In the genomic region with DNA sequence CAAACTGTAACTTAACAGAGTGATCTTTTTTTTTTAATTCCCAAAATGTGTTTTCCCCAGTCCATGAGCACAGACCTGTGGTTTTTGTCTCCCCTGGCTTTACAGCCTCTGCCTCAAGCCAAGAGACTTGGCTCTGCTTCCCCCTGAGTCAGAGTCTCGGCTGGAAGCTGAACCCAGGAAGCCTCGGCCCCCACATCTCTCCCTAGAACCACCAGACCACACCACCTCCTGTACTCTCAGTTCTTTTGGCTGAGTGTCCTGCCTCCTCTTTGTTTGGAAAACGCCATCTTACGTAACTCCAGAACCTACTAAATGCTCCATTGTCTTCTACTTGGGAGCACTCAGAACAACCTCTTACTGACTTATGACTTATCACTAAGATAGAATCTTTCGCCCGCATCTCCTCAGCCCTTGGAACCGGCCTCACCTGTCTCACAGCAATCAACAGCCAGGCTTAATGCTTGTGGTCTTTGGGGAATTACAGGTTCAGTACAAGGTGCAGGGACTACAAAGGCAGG, we compare ENCODE assay signal across 8 mouse cellular contexts. TPM values are rescaled to one million over a fixed set of nuclear protein-coding genes. Genes with fewer than 3 reads are reported as not detected.
DNase-seq lines count a peak whose midpoint lies in the region; ATAC-seq and TF ChIP-seq lines count a peak whose summit lies in the region.

No protein-coding gene starts in this region.

- TF ChIP-seq CTCF in embryonic fibroblast, embryonic 13.5 days (IDR thresholded peaks at IDR 0.05; ENCODE audit: borderline replicate concordance, insufficient read depth, low read length) = no peak

- H3K27ac ChIP-seq in embryonic fibroblast, embryonic 13.5 days (ENCODE audit: insufficient read depth, low read length) = peak overlapping the region; percentile 90
- no peak overlapping the region for H3K27ac ChIP-seq in forebrain, embryonic 14.5 days (ENCODE audit: low read depth, low read length)
- no peak overlapping the region for H3K27ac ChIP-seq in midbrain, embryonic 14.5 days (replicated peaks; ENCODE audit: low read depth, low read length)

- no peak overlapping the region for H3K9ac ChIP-seq in forebrain, embryonic 14.5 days (ENCODE audit: low read length)
- H3K9ac ChIP-seq in midbrain, embryonic 14.5 days (replicated peaks; ENCODE audit: low read length) = no peak overlapping the region

- DNase-seq in urinary bladder, postnatal 14 days (ENCODE audit: low spot score) = peak; percentile 73
- no peak for DNase-seq in urinary bladder, postnatal 10 days (ENCODE audit: low spot score)
- peak; percentile 62 for DNase-seq in heart, postnatal 4 days
- DNase-seq in ovary, postnatal 36 days (ENCODE audit: low spot score) = peak; percentile 42
- no peak for DNase-seq in embryo, embryonic 10.5 days (ENCODE audit: low spot score)
- no peak for DNase-seq in forebrain, embryonic 14.5 days (ENCODE audit: low spot score)
- no peak for DNase-seq in midbrain, embryonic 14.5 days

- H3K36me3 ChIP-seq in forebrain, embryonic 14.5 days (ENCODE audit: control insufficient read depth, insufficient read depth, low read length) = no peaks in the 10 kb centered on the region
- no peaks in the 10 kb centered on the region for H3K36me3 ChIP-seq in midbrain, embryonic 14.5 days (ENCODE audit: control insufficient read depth, insufficient read depth, low read length)

- no peaks in the 10 kb centered on the region for H3K9me3 ChIP-seq in forebrain, embryonic 14.5 days (replicated peaks; ENCODE audit: control insufficient read depth, low read length)
- no peaks in the 10 kb centered on the region for H3K9me3 ChIP-seq in midbrain, embryonic 14.5 days (ENCODE audit: control insufficient read depth, low read length)

- H3K4me2 ChIP-seq in forebrain, embryonic 14.5 days (ENCODE audit: low read length) = no peak overlapping the region
- no peak overlapping the region for H3K4me2 ChIP-seq in midbrain, embryonic 14.5 days (ENCODE audit: low read length)

- WGBS in forebrain, embryonic 14.5 days = 83% methylated on average over 7 of the region's 7 CpGs
- WGBS in midbrain, embryonic 14.5 days = 82% methylated on average over 7 of the region's 7 CpGs

- no peak for TF ChIP-seq POLR2A in embryonic fibroblast, embryonic 13.5 days (IDR thresholded peaks at IDR 0.05; ENCODE audit: low read depth, low read length)

- no peak for ATAC-seq in forebrain, embryonic 14.5 days
- no peak for ATAC-seq in midbrain, embryonic 14.5 days (ENCODE audit: low FRiP score, low TSS enrichment)

- peaks cover 14% of the 10 kb centered on the region for H3K4me1 ChIP-seq in embryonic fibroblast, embryonic 13.5 days (ENCODE audit: control insufficient read depth, insufficient read depth, low read length)
- no peaks in the 10 kb centered on the region for H3K4me1 ChIP-seq in forebrain, embryonic 14.5 days (ENCODE audit: control insufficient read depth, insufficient read depth, low read length)
- H3K4me1 ChIP-seq in midbrain, embryonic 14.5 days (ENCODE audit: control insufficient read depth, insufficient read depth, low read length) = 0 out of 2 replicates have a peak, but pooled peaks cover 2% of the 10 kb centered on the region

- no peak overlapping the region for H3K4me3 ChIP-seq in embryonic fibroblast, embryonic 13.5 days (ENCODE audit: insufficient read depth, low read length)
- H3K4me3 ChIP-seq in forebrain, embryonic 14.5 days (ENCODE audit: low read depth, low read length) = no peak overlapping the region
- no peak overlapping the region for H3K4me3 ChIP-seq in midbrain, embryonic 14.5 days (replicated peaks; ENCODE audit: low read depth, low read length)

- no peaks in the 10 kb centered on the region for H3K27me3 ChIP-seq in forebrain, embryonic 14.5 days (replicated peaks; ENCODE audit: control insufficient read depth, insufficient read depth, low read length)
- H3K27me3 ChIP-seq in midbrain, embryonic 14.5 days (ENCODE audit: control insufficient read depth, insufficient read depth, low read length) = no peaks in the 10 kb centered on the region

RNA-seq across cellular contexts. Expression of a gene that starts 36.9 kb away (rescaled TPM):
- 19.1 and 25.0 TPM in 2 replicates for polyA plus RNA-seq in embryonic fibroblast, embryonic 13.5 days (2011; ENCODE audit: insufficient read length, low read depth, missing spikeins)
- total RNA-seq in heart, postnatal 4 days (2021) = 100 to 1,000 TPM; 103 to 104 TPM
- polyA plus RNA-seq in forebrain, embryonic 14.5 days (2014; fragmentation: Nextera tagmentation; extraction: Ambion mirVana) = 1.9 and 2.2 TPM in 2 replicates
- polyA plus RNA-seq in midbrain, embryonic 14.5 days (2014; fragmentation: Nextera tagmentation; extraction: Ambion mirVana) = 2.5 and 2.9 TPM in 2 replicates

Comparison
In these comparisons a context has a peak if more than half of its experiments do, and no peak if none do; other contexts are left out.
1. DNase-seq: peak in urinary bladder, postnatal 14 days (single experiment), heart, postnatal 4 days (single experiment) and ovary, postnatal 36 days (single experiment); none in urinary bladder, postnatal 10 days (single experiment), embryo, embryonic 10.5 days (single experiment), forebrain, embryonic 14.5 days (single experiment) and midbrain, embryonic 14.5 days (single experiment).